Mouse (Mus musculus) hindbrain, embryonic 11.5 days (tissue): ENCODE measurements around the gene Atp1b1. TPM values are rescaled to one million over a fixed set of nuclear protein-coding genes. Genes with fewer than 3 reads are reported as not detected.

Experiments used
- ATAC-seq: fragments of 200-750 bp; cut with Nextera tagmentation; 2 replicates; pipeline ENCODE4 v1.8.0; 2017; ENCODE audit warnings: mild to moderate bottlenecking, moderate TSS enrichment, moderate library complexity; ENCODE audit not compliant: low FRiP score
- DNase-seq: peaks from one replicate; pipeline ENCODE4 v3.0.0-alpha.2; 2015; ENCODE audit warnings: low spot score
- H3K27ac ChIP-seq: fragments of 300-500 bp; sonication (generic); 2 replicates; pipeline ENCODE4 v1.5.1; 2014; ENCODE audit warnings: mild to moderate bottlenecking, low read depth, low read length
- H3K27me3 ChIP-seq: fragments of 300-500 bp; sonication (generic); 2 replicates; pipeline ENCODE4 v1.6.1; 2014; ENCODE audit warnings: mild to moderate bottlenecking, low read length, moderate library complexity, mixed read lengths; ENCODE audit not compliant: control insufficient read depth, insufficient read depth
- H3K36me3 ChIP-seq: fragments of 300-500 bp; sonication (generic); 2 replicates; pipeline ENCODE4 v1.6.1; 2014; ENCODE audit warnings: mild to moderate bottlenecking, low read length, moderate library complexity, mixed read lengths; ENCODE audit not compliant: control insufficient read depth, insufficient read depth
- H3K4me1 ChIP-seq: fragments of 300-500 bp; sonication (generic); replicated peaks from 2 replicates; pipeline ENCODE4 v1.6.1; 2014; ENCODE audit warnings: low read length, mixed read lengths; ENCODE audit not compliant: control insufficient read depth, insufficient read depth
- H3K4me2 ChIP-seq: fragments of 300-500 bp; sonication (generic); replicated peaks from 2 replicates; pipeline ENCODE4 v1.6.1; 2014; ENCODE audit warnings: mild to moderate bottlenecking, low read depth, low read length
- H3K4me3 ChIP-seq: fragments of 300-500 bp; sonication (generic); 2 replicates; pipeline ENCODE4 v1.5.1; 2014; ENCODE audit warnings: low read depth, low read length
- H3K9ac ChIP-seq: fragments of 300-500 bp; sonication (generic); 2 replicates; pipeline ENCODE4 v1.6.1; 2014; ENCODE audit warnings: low read depth, low read length
- H3K9me3 ChIP-seq: fragments of 300-500 bp; sonication (generic); 2 replicates; pipeline ENCODE4 v1.6.1; 2016; ENCODE audit warnings: low read length; ENCODE audit not compliant: control insufficient read depth
- WGBS: fragments of 180-500 bp; shearing (Covaris S2); extraction: QIAGEN DNeasy Blood & Tissue Kit; methylation state at CpG from one replicate; pipeline ENCODE4 v1.1.7; 2014; 5-methylcytosine and 5-hydroxymethylcytosine counted together
- polyA plus RNA-seq: library from polyadenylated mRNA; unstranded; fragments of >200 nt; fragmentation: Nextera tagmentation; extraction: Ambion mirVana; gene quantifications from 2 replicates; pipeline ENCODE4 v1.2.1, GENCODE M21; 2014

The Atp1b1 gene
- 28.7 and 37.3 TPM in 2 replicates for polyA plus RNA-seq

GRCm38 (mm10) chr1:164458245-164458613 lies at the start of gene Atp1b1:
Gene Atp1b1, minus strand, starts transcription at chr1:164458355.
- no peaks in the 10 kb centered on the region; the same call in 1 of the 2 replicates for H3K4me1 ChIP-seq
- H3K4me3 ChIP-seq: peak within 1 kb of the TSS; percentile 64
- under 1% methylated on average over 20 of the region's 35 CpGs for WGBS
- H3K4me2 ChIP-seq: peak within 1 kb of the TSS; percentile 45
- H3K27ac ChIP-seq: peak within 1 kb of the TSS; percentile 89
- no peaks in the 10 kb centered on the region for H3K36me3 ChIP-seq
- ATAC-seq (peak; percentile 96), DNase-seq (peak; percentile 91)
- peaks cover 7% of the 10 kb centered on the region; the same call in 1 of the 2 replicates for H3K27me3 ChIP-seq
- no peaks in the 10 kb centered on the region for H3K9me3 ChIP-seq
- H3K9ac ChIP-seq: peak within 1 kb of the TSS; percentile 52

GRCm38 (mm10) chr1:164505096-164505495 lies 46.9 kb upstream of the Atp1b1 start:
- WGBS: 85% methylated on average over 3 of the region's 3 CpGs
- no peaks in the 10 kb centered on the region for H3K4me1 ChIP-seq
- H3K36me3 ChIP-seq: no peaks in the 10 kb centered on the region
- ATAC-seq (no peak), DNase-seq (no peak)
- no peak overlapping the region for H3K4me2 ChIP-seq
- H3K27me3 ChIP-seq: no peaks in the 10 kb centered on the region
- no peak overlapping the region for H3K9ac ChIP-seq
- no peaks in the 10 kb centered on the region for H3K9me3 ChIP-seq
- H3K27ac ChIP-seq: no peak overlapping the region
- H3K4me3 ChIP-seq: no peak overlapping the region

- Histone ChIP-seq H3K4me1 (no peaks in the 10 kb centered on the region), H3K9me3 (no peaks in the 10 kb centered on the region), H3K4me2 (no peak overlapping the region), H3K4me3 (no peak overlapping the region), H3K9ac (no peak overlapping the region), H3K36me3 (no peaks in the 10 kb centered on the region), H3K27me3 (no peaks in the 10 kb centered on the region), H3K27ac (no peak overlapping the region)
- ATAC-seq: no peak
- 49% methylated on average over 8 of the region's 8 CpGs for WGBS
- DNase-seq: no peak
These were observed 45.1 kb upstream of the Atp1b1 start for GRCm38 (mm10) chr1:164503140-164503730.

DNA sequence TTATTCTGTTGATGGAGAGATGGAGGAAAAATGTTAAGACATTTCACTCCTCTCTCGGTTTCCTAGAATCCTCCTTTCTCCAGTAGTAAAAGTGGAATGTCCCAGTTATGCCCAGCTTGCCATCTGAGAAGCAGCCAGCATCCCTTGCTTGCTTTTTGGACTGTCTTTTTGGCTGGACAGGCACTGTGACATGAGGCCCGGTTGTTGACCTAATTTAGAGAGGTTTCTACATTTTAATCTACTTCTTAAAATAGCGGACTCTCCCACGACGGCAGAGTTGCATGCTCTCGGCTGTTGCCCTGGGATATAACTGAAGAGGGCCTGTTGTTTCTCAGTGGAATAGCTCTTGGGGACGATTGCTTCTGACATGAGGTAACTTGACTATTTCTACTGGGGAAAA lies 44.1 kb upstream of the Atp1b1 start:
- no peak overlapping the region for H3K9ac ChIP-seq
- DNase-seq (no peak), ATAC-seq (no peak)
- no peak overlapping the region for H3K27ac ChIP-seq
- H3K4me1 ChIP-seq: no peaks in the 10 kb centered on the region
- no peak overlapping the region for H3K4me3 ChIP-seq
- no peaks in the 10 kb centered on the region for H3K36me3 ChIP-seq
- no peak overlapping the region for H3K4me2 ChIP-seq
- H3K27me3 ChIP-seq: no peaks in the 10 kb centered on the region
- WGBS: 82% methylated on average over 7 of the region's 7 CpGs
- H3K9me3 ChIP-seq: no peaks in the 10 kb centered on the region

- H3K9ac ChIP-seq: no peak overlapping the region
- no peaks in the 10 kb centered on the region for H3K4me1 ChIP-seq
- no peak overlapping the region for H3K4me2 ChIP-seq
- H3K36me3 ChIP-seq: no peaks in the 10 kb centered on the region
- H3K27ac ChIP-seq: no peak overlapping the region
- ATAC-seq (no peak), DNase-seq (no peak)
- H3K27me3 ChIP-seq: no peaks in the 10 kb centered on the region
- H3K9me3 ChIP-seq: no peaks in the 10 kb centered on the region
- no peak overlapping the region for H3K4me3 ChIP-seq
- 71% methylated on average over 8 of the region's 8 CpGs for WGBS
These were observed 36.8 kb upstream of the Atp1b1 start for GRCm38 (mm10) chr1:164494741-164495512.

GRCm38 (mm10) chr1:164494215-164494614 lies 36.1 kb upstream of the Atp1b1 start:
- H3K9ac ChIP-seq: no peak overlapping the region
- no peaks in the 10 kb centered on the region for H3K27me3 ChIP-seq
- no peak for DNase-seq
- no peaks in the 10 kb centered on the region for H3K4me1 ChIP-seq
- H3K36me3 ChIP-seq: no peaks in the 10 kb centered on the region
- 58% methylated on average over 4 of the region's 4 CpGs for WGBS
- H3K9me3 ChIP-seq: no peaks in the 10 kb centered on the region
- ATAC-seq: no peak
- no peak overlapping the region for H3K4me3 ChIP-seq
- H3K4me2 ChIP-seq: no peak overlapping the region
- H3K27ac ChIP-seq: no peak overlapping the region

DNA sequence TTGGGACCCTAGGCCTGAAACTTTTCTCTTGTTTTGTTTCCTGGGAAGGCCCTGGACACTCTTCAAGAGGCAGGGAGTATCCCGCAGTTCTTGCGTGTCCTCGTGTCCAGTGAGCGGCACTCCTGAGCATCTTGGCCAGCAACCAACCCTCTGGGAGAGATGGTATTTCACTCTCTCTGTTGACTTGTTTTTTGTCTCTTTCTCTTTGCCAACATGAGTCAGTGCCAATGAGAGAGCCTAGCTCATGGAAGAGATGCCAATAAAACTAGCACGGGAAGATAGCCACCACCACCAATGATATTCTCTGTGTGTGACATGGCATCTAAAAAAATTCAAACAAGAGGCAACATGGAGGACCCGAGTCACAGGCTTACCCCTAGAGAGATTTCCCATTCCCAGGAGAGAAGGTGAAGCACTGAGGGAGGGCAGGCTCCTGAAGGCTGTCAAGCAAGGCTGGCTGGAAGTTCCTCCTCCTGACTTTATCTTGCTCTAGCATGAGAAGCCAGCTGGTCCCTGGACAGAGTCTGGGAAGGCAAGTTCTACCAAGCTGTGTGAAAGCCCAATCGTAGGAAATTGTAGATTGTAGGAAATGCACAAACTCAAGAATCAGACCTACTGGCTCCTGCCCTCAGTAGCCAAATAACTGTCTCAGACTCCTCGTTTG lies 35.0 kb upstream of the Atp1b1 start:
- Histone ChIP-seq H3K4me2 (no peak overlapping the region), H3K4me3 (no peak overlapping the region), H3K4me1 (no peaks in the 10 kb centered on the region), H3K9ac (no peak overlapping the region), H3K36me3 (no peaks in the 10 kb centered on the region), H3K27me3 (no peaks in the 10 kb centered on the region), H3K9me3 (no peaks in the 10 kb centered on the region), H3K27ac (no peak overlapping the region)
- DNase-seq (no peak), ATAC-seq (no peak)
- WGBS: 81% methylated on average over 8 of the region's 8 CpGs

DNA sequence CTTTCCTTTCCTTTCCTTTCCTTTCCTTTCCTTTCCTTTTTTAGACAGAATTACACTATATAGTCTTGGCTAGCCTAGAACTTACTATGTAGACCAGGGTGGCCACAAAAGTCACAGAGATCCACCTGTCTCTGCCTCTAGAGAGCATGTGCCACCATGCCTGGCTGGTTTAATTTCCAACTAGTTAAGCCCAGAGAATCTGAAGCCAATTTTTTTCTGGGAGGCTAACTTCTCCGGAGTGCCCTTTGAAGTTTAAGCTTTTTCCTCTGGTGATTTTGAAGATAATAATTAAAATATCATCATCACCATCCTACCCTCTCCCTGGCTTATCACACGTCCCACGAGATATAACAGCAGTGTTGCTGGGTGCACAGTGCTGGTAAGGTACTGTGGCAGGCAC lies 34.3 kb upstream of the Atp1b1 start:
- WGBS: 87% methylated on average over 3 of the region's 3 CpGs
- no peak overlapping the region for H3K4me3 ChIP-seq

More for the DNA sequence above, 34.3 kb upstream of the Atp1b1 start:
- H3K4me2 ChIP-seq: no peak overlapping the region
- ATAC-seq: no peak
- H3K27me3 ChIP-seq: no peaks in the 10 kb centered on the region
- H3K4me1 ChIP-seq: no peaks in the 10 kb centered on the region
- no peak overlapping the region for H3K9ac ChIP-seq
- no peak for DNase-seq
- no peaks in the 10 kb centered on the region for H3K9me3 ChIP-seq
- no peaks in the 10 kb centered on the region for H3K36me3 ChIP-seq
- H3K27ac ChIP-seq: no peak overlapping the region
